Mouse (Mus musculus) MEL (cell line): Measurements from ENCODE around the gene Prep. TPM values are rescaled to one million over a fixed set of nuclear protein-coding genes. Genes with fewer than 3 reads are reported as not detected.

Source experiments
- DNase-seq: peaks from one replicate; pipeline ENCODE4 v3.0.0; 2011; ENCODE audit warnings: low read depth, low spot score
- H3K27ac ChIP-seq: 2 replicates; pipeline ENCODE4 v1.5.1; 2012; ENCODE audit warnings: low read depth, mild to moderate bottlenecking, control low read depth, low read length, moderate library complexity; ENCODE audit not compliant: control insufficient read depth
- H3K27me3 ChIP-seq, 2 experiments: fragments of 150-350 bp in 1 of 2; sonication (generic) in 1 of 2; 2 replicates each; pipeline ENCODE4 v1.6.1; 2012; ENCODE audit warnings: low read length in 2 of 2, mild to moderate bottlenecking in 2 of 2, improper control_type of control experiment in 1 of 2, moderate library complexity in 1 of 2; ENCODE audit not compliant: insufficient read depth in 2 of 2, control insufficient read depth in 1 of 2
- H3K36me3 ChIP-seq, 2 experiments: 2 replicates each; pipeline ENCODE4 v1.6.1; 2012 to 2014; ENCODE audit warnings: low read length in 2 of 2, improper control_type of control experiment in 1 of 2, inconsistent platforms in 1 of 2, mild to moderate bottlenecking in 1 of 2; ENCODE audit not compliant: insufficient read depth in 2 of 2, control insufficient read depth in 1 of 2
- H3K4me1 ChIP-seq, 2 experiments: fragments of 150-350 bp in 1 of 2; sonication (generic) in 1 of 2; 2 replicates each; pipeline ENCODE4 v1.6.1; 2012; ENCODE audit warnings: low read length in 2 of 2, improper control_type of control experiment in 1 of 2, mild to moderate bottlenecking in 1 of 2; ENCODE audit not compliant: insufficient read depth in 2 of 2, control insufficient read depth in 1 of 2
- H3K4me3 ChIP-seq, 2 experiments: fragments of 150-350 bp in 1 of 2; sonication (generic) in 1 of 2; 2 replicates each; pipeline ENCODE4 v1.5.1; 2012; ENCODE audit warnings: low read depth in 2 of 2, low read length in 2 of 2, mild to moderate bottlenecking in 2 of 2, moderate library complexity in 2 of 2, control low read depth in 1 of 2, improper control_type of control experiment in 1 of 2; ENCODE audit not compliant: control insufficient read depth in 1 of 2, insufficient read depth in 1 of 2
- H3K79me2 ChIP-seq: 2 replicates; pipeline ENCODE4 v1.6.1; 2012; ENCODE audit warnings: mild to moderate bottlenecking, low read length, moderate library complexity; ENCODE audit not compliant: control insufficient read depth, poor library complexity, insufficient read depth
- H3K9ac ChIP-seq: 2 replicates; pipeline ENCODE4 v1.6.1; 2012; ENCODE audit warnings: low read depth, mild to moderate bottlenecking, control low read depth, low read length, moderate library complexity; ENCODE audit not compliant: control insufficient read depth, poor library complexity, severe bottlenecking
- H3K9me3 ChIP-seq: fragments of 150-350 bp; sonication (generic); replicated peaks from 2 replicates; pipeline ENCODE4 v1.6.1; 2012; ENCODE audit warnings: mild to moderate bottlenecking, low read length, improper control_type of control experiment, moderate library complexity; ENCODE audit not compliant: insufficient read depth
- CHD2 ChIP-seq: IDR thresholded peaks from 2 replicates; pipeline ENCODE4 v1.6.1; 2011; ENCODE audit warnings: low read length, improper control_type of control experiment
- ELF1 ChIP-seq: IDR thresholded peaks from 2 replicates; pipeline ENCODE4 v1.6.1; 2014; ENCODE audit warnings: low read depth, mild to moderate bottlenecking, inconsistent platforms, low read length, improper control_type of control experiment, moderate library complexity
- EP300 ChIP-seq, 2 experiments: IDR thresholded peaks; 2 replicates each; pipeline ENCODE4 v1.6.1; 2011; ENCODE audit warnings: improper control_type of control experiment in 2 of 2, low read length in 2 of 2, low read depth in 1 of 2, mild to moderate bottlenecking in 1 of 2
- ETS1 ChIP-seq: IDR thresholded peaks from 2 replicates; pipeline ENCODE4 v1.6.1; 2012; ENCODE audit warnings: low read depth, mild to moderate bottlenecking, inconsistent platforms, low read length, improper control_type of control experiment, moderate library complexity
- GABPA ChIP-seq: IDR thresholded peaks from 2 replicates; pipeline ENCODE4 v1.6.1; 2012; ENCODE audit warnings: low read depth, mild to moderate bottlenecking, inconsistent platforms, low read length, improper control_type of control experiment, moderate library complexity
- GATA1 ChIP-seq: IDR thresholded peaks from 2 replicates; pipeline ENCODE4 v1.6.1; 2011; ENCODE audit warnings: low read depth, low read length, improper control_type of control experiment
- HCFC1 ChIP-seq: IDR thresholded peaks from 2 replicates; pipeline ENCODE4 v1.6.1; 2012; ENCODE audit warnings: low read depth, mild to moderate bottlenecking, inconsistent platforms, low read length, improper control_type of control experiment, moderate library complexity
- JUND ChIP-seq: IDR thresholded peaks from 2 replicates; pipeline ENCODE4 v1.6.1; 2011; ENCODE audit warnings: low read depth, mild to moderate bottlenecking, improper control_type of control experiment, low read length
- KAT2A ChIP-seq: conservative IDR thresholded peaks from 2 replicates; pipeline ENCODE4 v1.6.1; 2012; ENCODE audit warnings: low read depth, low read length, improper control_type of control experiment, inconsistent platforms
- MAX ChIP-seq: IDR thresholded peaks from 2 replicates; pipeline ENCODE4 v1.6.1; 2011; ENCODE audit warnings: low read length, improper control_type of control experiment
- MAZ ChIP-seq: IDR thresholded peaks from 2 replicates; pipeline ENCODE4 v1.6.1; 2012; ENCODE audit warnings: low read depth, mild to moderate bottlenecking, inconsistent platforms, low read length, improper control_type of control experiment
- MEF2A ChIP-seq: IDR thresholded peaks from 2 replicates; pipeline ENCODE4 v1.6.1; 2014; ENCODE audit warnings: low read depth, mild to moderate bottlenecking, inconsistent platforms, low read length, improper control_type of control experiment; ENCODE audit not compliant: poor library complexity, insufficient replicate concordance, severe bottlenecking; ENCODE audit errors: extremely low read depth
- MXI1 ChIP-seq: IDR thresholded peaks from 2 replicates; pipeline ENCODE4 v1.6.1; 2011; ENCODE audit warnings: mild to moderate bottlenecking, low read depth, low read length, improper control_type of control experiment
- MYC ChIP-seq: IDR thresholded peaks from 2 replicates; pipeline ENCODE4 v1.6.1; 2011; ENCODE audit warnings: low read depth, mild to moderate bottlenecking, low read length, improper control_type of control experiment, moderate library complexity
- NRF1 ChIP-seq: IDR thresholded peaks from 2 replicates; pipeline ENCODE4 v1.6.1; 2014; ENCODE audit warnings: low read depth, mild to moderate bottlenecking, inconsistent platforms, low read length, improper control_type of control experiment, moderate library complexity; ENCODE audit not compliant: poor library complexity, insufficient read depth, severe bottlenecking
- POLR2A ChIP-seq, 2 experiments: IDR thresholded peaks; 2 replicates each; pipeline ENCODE4 v1.6.1; 2011 to 2012; ENCODE audit warnings: low read length in 2 of 2, mild to moderate bottlenecking in 2 of 2, control low read depth in 1 of 2, improper control_type of control experiment in 1 of 2, low read depth in 1 of 2, moderate library complexity in 1 of 2; ENCODE audit not compliant: control insufficient read depth in 1 of 2, insufficient read depth in 1 of 2, poor library complexity in 1 of 2
- POLR2AphosphoS5 ChIP-seq: IDR thresholded peaks from 2 replicates; pipeline ENCODE4 v1.6.1; 2012; ENCODE audit warnings: low read depth, borderline replicate concordance, mild to moderate bottlenecking, inconsistent platforms, low read length, moderate library complexity, mixed read lengths
- RAD21 ChIP-seq: IDR thresholded peaks from 2 replicates; pipeline ENCODE4 v1.6.1; 2011; ENCODE audit warnings: mild to moderate bottlenecking, low read depth, low read length, improper control_type of control experiment
- SIN3A ChIP-seq: IDR thresholded peaks from 2 replicates; pipeline ENCODE4 v1.6.1; 2012; ENCODE audit warnings: low read length, improper control_type of control experiment, inconsistent platforms
- TAL1 ChIP-seq: IDR thresholded peaks from 2 replicates; pipeline ENCODE4 v1.6.1; 2012; ENCODE audit warnings: mild to moderate bottlenecking, inconsistent platforms, low read length, moderate library complexity, mixed read lengths
- TCF12 ChIP-seq: IDR thresholded peaks from 2 replicates; pipeline ENCODE4 v1.6.1; 2014; ENCODE audit warnings: low read depth, mild to moderate bottlenecking, inconsistent platforms, low read length, improper control_type of control experiment, moderate library complexity
- USF2 ChIP-seq, 2 experiments: IDR thresholded peaks; 2 replicates each; pipeline ENCODE4 v1.6.1; 2011 to 2012; ENCODE audit warnings: improper control_type of control experiment in 2 of 2, low read length in 2 of 2, borderline replicate concordance in 1 of 2, inconsistent platforms in 1 of 2, low read depth in 1 of 2, mild to moderate bottlenecking in 1 of 2; ENCODE audit not compliant: insufficient read depth in 1 of 2
- ZC3H11A ChIP-seq: IDR thresholded peaks from 2 replicates; pipeline ENCODE4 v1.6.1; 2012; ENCODE audit warnings: low read depth, mild to moderate bottlenecking, inconsistent platforms, low read length, improper control_type of control experiment
- ZMIZ1 ChIP-seq: IDR thresholded peaks from 2 replicates; pipeline ENCODE4 v1.6.1; 2012; ENCODE audit warnings: low read depth, mild to moderate bottlenecking, inconsistent platforms, low read length, improper control_type of control experiment, moderate library complexity
- polyA plus RNA-seq, 2 experiments: library from polyadenylated mRNA; stranded (reverse) in 1 of 2; unstranded in 1 of 2; fragments of >175 nt in 1 of 2; fragments of >200 nt in 1 of 2; gene quantifications; 2 replicates each; pipeline versions ENCODE4 v1.2.1 to v1.2.4; 2012; ENCODE audit warnings: low replicate concordance in 2 of 2, low read depth in 1 of 2; ENCODE audit not compliant: insufficient read length in 2 of 2, insufficient read depth in 1 of 2, missing spikeins in 1 of 2
- total RNA-seq: library from RNA; depleted of rRNA; stranded (reverse); fragments of 300-350 nt; gene quantifications from 2 replicates; pipeline ENCODE4 v1.2.3, GENCODE M21; 2012

The Prep gene
- total and polyA plus RNA-seq, 3 experiments = 12.0 to 24.4 TPM; not detected in 1

GRCm38 (mm10) chr10:45180677-45181326, 113.8 kb downstream of the Prep start:
- no peak overlapping the region for H3K4me3 ChIP-seq
- TF ChIP-seq ZMIZ1 (no peak), EP300 (IDR thresholded peaks at IDR 0.05; ENCODE audit: low read depth in 1 of 2, low read length in 2 of 2) (no peak), ZC3H11A (no peak), RAD21 (no peak), TCF12 (no peak), HCFC1 (no peak), TAL1 (no peak)
- TF ChIP-seq, all 39 proteins: peak for 0
- Histone ChIP-seq H3K9ac (no peak overlapping the region), H3K4me1 (no peaks in the 10 kb centered on the region), H3K9me3 (no peaks in the 10 kb centered on the region), H3K27me3 (no peaks in the 10 kb centered on the region), H3K27ac (no peak overlapping the region), H3K79me2 (no peaks in the 10 kb centered on the region), H3K36me3 (no peaks in the 10 kb centered on the region)
- DNase-seq = no peak

GRCm38 (mm10) chr10:45181344-45181743, 114.3 kb downstream of the Prep start:
- Histone ChIP-seq H3K27me3 (no peaks in the 10 kb centered on the region), H3K4me1 (no peaks in the 10 kb centered on the region), H3K79me2 (no peaks in the 10 kb centered on the region), H3K27ac (no peak overlapping the region), H3K9me3 (no peaks in the 10 kb centered on the region), H3K9ac (no peak overlapping the region), H3K36me3 (no peaks in the 10 kb centered on the region), H3K4me3 (no peak overlapping the region)
- TF ChIP-seq MAX (no peak), ELF1 (no peak), ZC3H11A (no peak), RAD21 (no peak), SIN3A (no peak), GABPA (no peak), GATA1 (no peak), USF2 (IDR thresholded peaks at IDR 0.05; ENCODE audit: borderline replicate concordance in 1 of 2, insufficient read depth in 1 of 2, low read depth in 1 of 2, low read length in 2 of 2) (no peak), MYC (no peak), JUND (no peak), NRF1 (no peak), KAT2A (no peak), POLR2AphosphoS5 (no peak), MAZ (no peak), ETS1 (no peak), TCF12 (no peak), MXI1 (no peak), CHD2 (no peak), POLR2A (IDR thresholded peaks at IDR 0.05; ENCODE audit: control insufficient read depth in 1 of 2, insufficient read depth in 1 of 2, low read depth in 1 of 2, low read length in 2 of 2, poor library complexity in 1 of 2) (no peak), MEF2A (no peak)
- DNase-seq = no peak
